Mouse (Mus musculus): ENCODE measurements around the gene Klc3. TPM values are rescaled to one million over a fixed set of nuclear protein-coding genes. Genes with fewer than 3 reads are reported as not detected.

Klc3 gene
- polyA plus RNA-seq (2015; fragmentation: Nextera tagmentation; extraction: Ambion mirVana): 1.2 and 4.0 TPM in 2 replicates

DNA sequence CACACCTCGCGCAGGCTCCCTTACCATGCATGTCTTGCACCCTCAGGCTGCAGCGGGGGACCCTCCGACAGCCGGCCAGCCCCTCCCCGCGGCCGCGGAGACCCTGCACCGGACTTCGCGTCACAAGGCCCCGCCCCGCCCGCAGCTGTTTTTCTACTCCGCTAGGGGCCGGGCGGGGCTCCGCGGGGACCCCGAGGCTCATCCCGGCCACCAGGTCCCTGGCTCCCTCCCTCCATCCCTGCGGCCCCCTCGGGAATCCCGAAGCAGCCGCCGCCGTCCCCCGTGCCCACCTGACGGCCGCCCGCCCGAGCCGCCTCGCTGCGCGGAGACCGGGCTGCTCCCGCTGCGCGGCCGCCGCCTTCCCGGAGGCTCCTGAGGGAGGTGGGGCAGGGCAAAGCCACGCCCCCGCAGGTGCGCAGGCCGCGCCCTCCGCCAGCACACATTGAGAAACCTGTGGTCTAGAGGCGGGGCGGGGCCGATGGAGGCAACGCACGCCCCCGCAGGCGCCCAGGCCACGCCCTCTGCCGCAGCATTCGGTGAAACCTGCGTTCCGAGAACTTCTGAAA, at the start of gene Klc3:
Gene Klc3 (minus strand): TSS at position 374 of the 566 bp plus-strand sequence.
- Histone ChIP-seq H3K9ac (replicated peaks) (peak within 1 kb of the TSS; percentile 40), H3K36me3 (no peaks in the 10 kb centered on the region), H3K4me2 (peak within 1 kb of the TSS; percentile 95), H3K27ac (replicated peaks) (no peak within 1 kb of the TSS), H3K9me3 (replicated peaks) (0 out of 2 replicates have a peak, but pooled peaks cover 2% of the 10 kb centered on the region), H3K4me3 (replicated peaks) (peak within 1 kb of the TSS; percentile 49), H3K4me1 (peaks cover 18% of the 10 kb centered on the region), H3K27me3 (replicated peaks) (peaks cover 61% of the 10 kb centered on the region)
- WGBS: under 1% methylated on average over 62 of the region's 62 CpGs
- no peak for ATAC-seq (ENCODE audit: low FRiP score)

GRCm38 (mm10) chr7:19449165-19449564, 45.3 kb upstream of the Klc3 start:
- Histone ChIP-seq H3K36me3 (peaks cover 76% of the 10 kb centered on the region), H3K9me3 (replicated peaks) (no peaks in the 10 kb centered on the region), H3K4me3 (replicated peaks) (no peak overlapping the region), H3K9ac (replicated peaks) (no peak overlapping the region), H3K27ac (replicated peaks) (no peak overlapping the region), H3K4me1 (no peaks in the 10 kb centered on the region), H3K4me2 (no peak overlapping the region), H3K27me3 (replicated peaks) (no peaks in the 10 kb centered on the region)
- WGBS: 82% methylated on average over 12 of the region's 12 CpGs
- no peak for ATAC-seq (ENCODE audit: low FRiP score)

- 90% methylated on average over 16 of the region's 16 CpGs for WGBS
- Histone ChIP-seq H3K27ac (replicated peaks) (no peak overlapping the region), H3K4me3 (replicated peaks) (no peak overlapping the region), H3K4me2 (no peak overlapping the region), H3K36me3 (peaks cover 86% of the 10 kb centered on the region), H3K4me1 (no peaks in the 10 kb centered on the region), H3K27me3 (replicated peaks) (no peaks in the 10 kb centered on the region), H3K9ac (replicated peaks) (no peak overlapping the region), H3K9me3 (replicated peaks) (no peaks in the 10 kb centered on the region)
- no peak for ATAC-seq (ENCODE audit: low FRiP score)
These were observed 43.8 kb upstream of the Klc3 start for GRCm38 (mm10) chr7:19447689-19448088.

DNA sequence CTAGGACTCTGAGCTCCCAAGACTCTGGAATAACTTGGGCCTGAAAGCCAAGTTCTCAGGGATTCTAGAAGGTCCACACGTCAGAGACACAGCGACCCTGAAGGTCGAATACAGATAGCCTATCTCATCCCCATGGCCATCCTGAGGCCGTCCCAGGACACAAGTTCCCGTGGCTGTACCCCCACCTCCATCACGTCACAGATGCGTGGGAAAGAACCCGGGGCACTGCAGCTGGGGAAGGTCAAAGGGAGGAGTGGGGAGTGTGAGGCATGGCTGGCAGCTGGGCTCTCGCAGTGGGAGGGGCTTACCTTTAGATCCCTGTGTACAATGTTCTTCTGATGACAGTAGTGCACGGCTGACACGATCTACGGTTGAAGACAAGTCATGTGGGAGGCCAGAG, 40.9 kb upstream of the Klc3 start:
- WGBS: 84% methylated on average over 12 of the region's 12 CpGs
- Histone ChIP-seq H3K4me1 (no peaks in the 10 kb centered on the region), H3K4me2 (no peak overlapping the region), H3K9ac (replicated peaks) (no peak overlapping the region), H3K27ac (replicated peaks) (no peak overlapping the region), H3K9me3 (replicated peaks) (no peaks in the 10 kb centered on the region), H3K36me3 (peaks cover 84% of the 10 kb centered on the region), H3K27me3 (replicated peaks) (no peaks in the 10 kb centered on the region), H3K4me3 (replicated peaks) (no peak overlapping the region)
- no peak for ATAC-seq (ENCODE audit: low FRiP score)

DNA sequence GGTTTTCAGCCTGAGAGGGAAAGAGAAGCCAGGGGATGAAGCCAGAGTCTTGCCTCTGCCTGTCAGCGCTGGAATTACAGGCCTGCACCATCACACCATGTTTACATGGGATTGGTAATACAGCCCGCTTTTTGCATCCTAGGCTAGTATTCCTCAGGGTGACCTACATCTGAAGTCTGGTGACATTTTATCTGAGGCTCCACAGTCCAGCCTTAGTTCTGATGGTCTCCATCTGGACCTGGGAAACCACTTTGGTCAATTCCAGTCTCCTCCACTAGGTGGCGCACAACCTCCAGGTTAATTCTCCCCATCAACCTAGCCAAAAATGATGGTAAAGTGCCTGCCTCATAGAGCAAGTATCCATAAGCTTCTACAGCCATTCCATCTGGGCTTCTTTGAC, 39.4 kb upstream of the Klc3 start:
- H3K27ac ChIP-seq (replicated peaks): no peak overlapping the region
- H3K9me3 ChIP-seq (replicated peaks): no peaks in the 10 kb centered on the region
- H3K4me3 ChIP-seq (replicated peaks): no peak overlapping the region
- ATAC-seq (ENCODE audit: low FRiP score): peak; percentile 53; the same call in 1 of the 2 replicates
- H3K4me2 ChIP-seq: no peak overlapping the region
- no peaks in the 10 kb centered on the region for H3K4me1 ChIP-seq
- no peaks in the 10 kb centered on the region for H3K27me3 ChIP-seq (replicated peaks)
- H3K36me3 ChIP-seq: peaks cover 73% of the 10 kb centered on the region
- WGBS: 43% methylated on average over 3 of the region's 3 CpGs
- no peak overlapping the region for H3K9ac ChIP-seq (replicated peaks)

DNA sequence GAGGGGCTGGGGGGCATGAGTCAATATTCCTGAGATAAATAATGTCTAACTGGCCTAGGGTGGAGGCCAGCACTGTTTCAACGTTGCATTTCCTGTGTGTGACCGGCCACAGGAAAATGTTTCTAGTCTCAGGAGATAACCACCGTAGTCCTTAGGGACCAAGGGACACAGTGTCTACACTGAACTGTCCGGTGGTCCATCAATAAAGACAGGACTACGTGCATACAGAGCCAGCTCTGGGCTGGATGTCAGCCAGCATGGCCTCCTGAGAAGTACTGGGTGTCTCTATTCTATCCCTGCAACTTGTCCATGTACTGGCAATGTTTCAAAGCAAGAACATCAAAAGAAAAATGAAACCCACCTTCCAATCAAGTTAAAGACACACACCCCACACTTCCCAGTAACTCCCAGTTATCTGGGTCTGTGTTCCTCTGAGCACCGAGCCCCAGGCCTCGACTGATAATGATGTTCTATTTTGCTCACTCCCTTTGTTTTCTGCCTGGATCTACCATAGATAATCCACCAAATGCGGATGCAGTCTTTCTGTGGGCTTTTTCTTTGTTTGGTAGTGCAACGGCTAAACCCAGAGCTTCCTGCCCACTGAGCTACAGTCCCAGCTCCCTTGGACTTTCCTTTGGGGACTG, 37.7 kb upstream of the Klc3 start:
- Histone ChIP-seq H3K9me3 (replicated peaks) (no peaks in the 10 kb centered on the region), H3K4me3 (replicated peaks) (no peak overlapping the region), H3K36me3 (peaks cover 76% of the 10 kb centered on the region), H3K4me2 (no peak overlapping the region), H3K4me1 (no peaks in the 10 kb centered on the region), H3K27ac (replicated peaks) (no peak overlapping the region), H3K9ac (replicated peaks) (no peak overlapping the region), H3K27me3 (replicated peaks) (no peaks in the 10 kb centered on the region)
- 85% methylated on average over 9 of the region's 9 CpGs for WGBS
- no peak for ATAC-seq (ENCODE audit: low FRiP score)

DNA sequence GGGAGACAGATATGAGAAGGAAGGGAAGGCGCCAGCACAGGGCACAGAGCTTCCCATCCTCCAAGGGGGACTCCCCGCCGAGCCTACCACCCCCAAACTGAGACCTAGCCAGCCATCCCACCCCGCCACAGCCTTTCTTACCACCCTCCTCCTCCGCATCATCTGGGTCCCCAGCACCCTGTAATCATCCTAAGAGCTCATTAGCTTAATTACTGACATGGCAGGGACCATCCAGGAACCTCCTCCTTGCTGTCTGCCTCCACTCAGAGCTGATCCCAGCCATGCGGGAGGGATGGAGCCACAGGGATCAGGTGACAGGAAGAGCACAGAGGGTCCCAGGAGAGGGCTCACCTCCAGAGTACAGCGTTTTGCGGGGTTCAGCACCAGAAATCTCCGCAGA, 33.1 kb upstream of the Klc3 start:
- Histone ChIP-seq H3K27me3 (replicated peaks) (no peaks in the 10 kb centered on the region), H3K4me2 (no peak overlapping the region), H3K9me3 (replicated peaks) (no peaks in the 10 kb centered on the region), H3K27ac (replicated peaks) (no peak overlapping the region), H3K9ac (replicated peaks) (no peak overlapping the region), H3K4me1 (no peaks in the 10 kb centered on the region), H3K36me3 (peaks cover 86% of the 10 kb centered on the region), H3K4me3 (replicated peaks) (no peak overlapping the region)
- 81% methylated on average over 9 of the region's 9 CpGs for WGBS
- ATAC-seq (ENCODE audit: low FRiP score): no peak

- no peak overlapping the region for H3K27ac ChIP-seq (replicated peaks)
- H3K9ac ChIP-seq (replicated peaks): no peak overlapping the region
- H3K4me2 ChIP-seq: no peak overlapping the region
- H3K9me3 ChIP-seq (replicated peaks): no peaks in the 10 kb centered on the region
- no peaks in the 10 kb centered on the region for H3K27me3 ChIP-seq (replicated peaks)
- peaks cover 87% of the 10 kb centered on the region for H3K36me3 ChIP-seq
- ATAC-seq (ENCODE audit: low FRiP score): no peak
- H3K4me1 ChIP-seq: no peaks in the 10 kb centered on the region
- no peak overlapping the region for H3K4me3 ChIP-seq (replicated peaks)
- 95% methylated on average over 2 of the region's 2 CpGs for WGBS
These were observed 32.4 kb upstream of the Klc3 start for GRCm38 (mm10) chr7:19436276-19436675.

GRCm38 (mm10) chr7:19432475-19432874, 28.6 kb upstream of the Klc3 start:
- no peak overlapping the region for H3K4me2 ChIP-seq
- H3K4me3 ChIP-seq (replicated peaks): no peak overlapping the region
- peaks cover 98% of the 10 kb centered on the region for H3K36me3 ChIP-seq
- no peak overlapping the region for H3K9ac ChIP-seq (replicated peaks)
- WGBS: 91% methylated on average over 2 of the region's 2 CpGs
- H3K9me3 ChIP-seq (replicated peaks): no peaks in the 10 kb centered on the region
- no peak for ATAC-seq (ENCODE audit: low FRiP score)
- no peaks in the 10 kb centered on the region for H3K27me3 ChIP-seq (replicated peaks)
- no peak overlapping the region for H3K27ac ChIP-seq (replicated peaks)
- H3K4me1 ChIP-seq: no peaks in the 10 kb centered on the region

DNA sequence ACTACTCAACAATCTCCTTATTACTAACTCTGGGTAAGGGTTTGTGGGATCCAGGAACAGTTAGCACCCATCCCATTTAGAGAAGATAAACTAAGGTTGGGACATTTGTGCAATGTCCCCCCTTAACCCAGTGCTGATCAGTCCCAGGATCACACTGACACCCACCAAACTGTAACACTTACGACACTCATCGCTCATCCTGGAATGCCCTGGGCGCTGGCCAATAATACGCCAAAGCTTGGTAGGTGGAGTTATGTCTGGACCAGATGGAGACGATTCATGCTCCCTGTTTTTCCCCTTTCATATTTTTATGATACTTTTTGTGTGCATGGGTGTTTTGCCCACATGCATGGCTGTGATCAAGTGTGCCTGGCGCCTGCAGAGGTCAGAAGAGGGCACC, 26.5 kb upstream of the Klc3 start:
- Histone ChIP-seq H3K4me1 (no peaks in the 10 kb centered on the region), H3K9me3 (replicated peaks) (no peaks in the 10 kb centered on the region), H3K27me3 (replicated peaks) (no peaks in the 10 kb centered on the region), H3K27ac (replicated peaks) (no peak overlapping the region), H3K4me3 (replicated peaks) (no peak overlapping the region), H3K9ac (replicated peaks) (no peak overlapping the region), H3K36me3 (peaks cover 99% of the 10 kb centered on the region), H3K4me2 (no peak overlapping the region)
- ATAC-seq (ENCODE audit: low FRiP score): no peak
- WGBS: 92% methylated on average over 6 of the region's 6 CpGs

- 67% methylated on average over 8 of the region's 8 CpGs for WGBS
- no peak overlapping the region for H3K27ac ChIP-seq (replicated peaks)
- no peak for ATAC-seq (ENCODE audit: low FRiP score)
- no peaks in the 10 kb centered on the region for H3K9me3 ChIP-seq (replicated peaks)
- H3K36me3 ChIP-seq: peaks cover 99% of the 10 kb centered on the region
- no peaks in the 10 kb centered on the region for H3K4me1 ChIP-seq
- H3K4me3 ChIP-seq (replicated peaks): no peak overlapping the region
- no peak overlapping the region for H3K4me2 ChIP-seq
- no peaks in the 10 kb centered on the region for H3K27me3 ChIP-seq (replicated peaks)
- no peak overlapping the region for H3K9ac ChIP-seq (replicated peaks)
These were observed 25.8 kb upstream of the Klc3 start for GRCm38 (mm10) chr7:19429726-19430125.

- 60% methylated on average over 15 of the region's 15 CpGs for WGBS
- no peak for ATAC-seq (ENCODE audit: low FRiP score)
- H3K9ac ChIP-seq (replicated peaks): no peak overlapping the region
- peaks cover 89% of the 10 kb centered on the region for H3K36me3 ChIP-seq
- no peak overlapping the region for H3K4me3 ChIP-seq (replicated peaks)
- H3K4me1 ChIP-seq: no peaks in the 10 kb centered on the region
- H3K4me2 ChIP-seq: no peak overlapping the region
- no peaks in the 10 kb centered on the region for H3K9me3 ChIP-seq (replicated peaks)
- H3K27ac ChIP-seq (replicated peaks): no peak overlapping the region
- no peaks in the 10 kb centered on the region for H3K27me3 ChIP-seq (replicated peaks)
These were observed 24.2 kb upstream of the Klc3 start for GRCm38 (mm10) chr7:19427999-19428650.
